Mouse (Mus musculus): ENCODE data around the gene Amhr2. TPM values are rescaled to one million over a fixed set of nuclear protein-coding genes. Genes with fewer than 3 reads are reported as not detected.
A peak's percentile ranks its signal among the peaks of the same experiment; 100 is the strongest.

The Amhr2 gene
- total RNA-seq (2021): 1 to 10 TPM; 4.5 to 5.0 TPM
- long read RNA-seq, experiment 1, partial matches to known transcripts: 6 of 6 reads
- long read RNA-seq, experiment 1, other reads (novel, unspliced or antisense): 0 of 6 reads
- long read RNA-seq, experiment 2, partial matches to known transcripts: 7 of 7 reads
- long read RNA-seq, experiment 2, other reads (novel, unspliced or antisense): 0 of 7 reads

GRCm38 (mm10) chr15:102445146-102445545 lies at the start of gene Amhr2:
Gene Amhr2, plus strand, starts transcription at chr15:102445367.
- no peak for DNase-seq
- intact Hi-C loops (cut with DNase I; ENCODE audit: low total_unique reads): no loop called here

- no peak for DNase-seq
These were observed 46.5 kb upstream of the Amhr2 start for GRCm38 (mm10) chr15:102398629-102399028.

GRCm38 (mm10) chr15:102399229-102400221 lies 45.6 kb upstream of the Amhr2 start:
- intact Hi-C loops (cut with DNase I; ENCODE audit: low total_unique reads): no loop called here
- DNase-seq: peak; percentile 95

More at GRCm38 (mm10) chr15:102398629-102399028, 46.5 kb upstream of the Amhr2 start:
- intact Hi-C loops (cut with DNase I; ENCODE audit: low total_unique reads): no loop called here

GRCm38 (mm10) chr15:102400476-102401045 lies 44.6 kb upstream of the Amhr2 start:
- intact Hi-C loops (cut with DNase I; ENCODE audit: low total_unique reads): no loop called here
- no peak for DNase-seq

GRCm38 (mm10) chr15:102401278-102401677 lies 43.9 kb upstream of the Amhr2 start:
- intact Hi-C loops (cut with DNase I; ENCODE audit: low total_unique reads): no loop called here
- no peak for DNase-seq

- DNase-seq: no peak
- intact Hi-C loops (cut with DNase I; ENCODE audit: low total_unique reads): no loop called here
These were observed 43.0 kb upstream of the Amhr2 start for GRCm38 (mm10) chr15:102402210-102402609.

GRCm38 (mm10) chr15:102404608-102405488 lies 40.3 kb upstream of the Amhr2 start:
- intact Hi-C loops (cut with DNase I; ENCODE audit: low total_unique reads): no loop called here
- no peak for DNase-seq

GRCm38 (mm10) chr15:102405489-102406195 lies 39.5 kb upstream of the Amhr2 start, which contains the start of gene Sp1:
Gene Sp1, plus strand, starts transcription at chr15:102406143.
- peak; percentile 98 for DNase-seq
- intact Hi-C loops (cut with DNase I; ENCODE audit: low total_unique reads): no loop called here

- intact Hi-C loops (cut with DNase I; ENCODE audit: low total_unique reads): no loop called here
- peak; percentile 90 for DNase-seq
These were observed 38.8 kb upstream of the Amhr2 start for GRCm38 (mm10) chr15:102406196-102406911.

- intact Hi-C loops (cut with DNase I; ENCODE audit: low total_unique reads): no loop called here
These were observed 38.1 kb upstream of the Amhr2 start for GRCm38 (mm10) chr15:102406912-102407580.

GRCm38 (mm10) chr15:102407681-102408557 lies 37.2 kb upstream of the Amhr2 start:
- intact Hi-C loops (cut with DNase I; ENCODE audit: low total_unique reads): no loop called here
- no peak for DNase-seq

More at GRCm38 (mm10) chr15:102406912-102407580, 38.1 kb upstream of the Amhr2 start:
- DNase-seq: no peak

GRCm38 (mm10) chr15:102408558-102409130 lies 36.5 kb upstream of the Amhr2 start:
- no peak for DNase-seq
- intact Hi-C loops (cut with DNase I; ENCODE audit: low total_unique reads): no loop called here

- intact Hi-C loops (cut with DNase I; ENCODE audit: low total_unique reads): no loop called here
- DNase-seq: no peak
These were observed 35.9 kb upstream of the Amhr2 start for GRCm38 (mm10) chr15:102409286-102409685.

GRCm38 (mm10) chr15:102411077-102411476 lies 34.1 kb upstream of the Amhr2 start:
- DNase-seq: no peak
- intact Hi-C loops (cut with DNase I; ENCODE audit: low total_unique reads): no loop called here

GRCm38 (mm10) chr15:102413687-102414086 lies 31.5 kb upstream of the Amhr2 start:
- DNase-seq: no peak
- intact Hi-C loops (cut with DNase I; ENCODE audit: low total_unique reads): no loop called here

GRCm38 (mm10) chr15:102417524-102417923 lies 27.6 kb upstream of the Amhr2 start:
- intact Hi-C loops (cut with DNase I; ENCODE audit: low total_unique reads): no loop called here

More at GRCm38 (mm10) chr15:102417524-102417923, 27.6 kb upstream of the Amhr2 start:
- DNase-seq: no peak
